Mouse (Mus musculus) limb, embryonic 13.5 days (tissue): ENCODE results near the gene Calhm4. TPM values are rescaled to one million over a fixed set of nuclear protein-coding genes. Genes with fewer than 3 reads are reported as not detected.

Experiments
- ATAC-seq: fragments of 200-750 bp; cut with Nextera tagmentation; 2 replicates; pipeline ENCODE4 v1.8.0; 2017; ENCODE audit warnings: low read depth, moderate number of reproducible peaks, moderate TSS enrichment; ENCODE audit not compliant: low FRiP score
- H3K27ac ChIP-seq: fragments of 300-500 bp; sonication (generic); 2 replicates; pipeline ENCODE4 v1.5.1; 2015; ENCODE audit warnings: inconsistent platforms, mild to moderate bottlenecking, moderate library complexity
- H3K27me3 ChIP-seq: fragments of 300-500 bp; sonication (generic); 2 replicates; pipeline ENCODE4 v1.6.1; 2015; ENCODE audit warnings: mild to moderate bottlenecking, inconsistent platforms
- H3K36me3 ChIP-seq: fragments of 300-500 bp; sonication (generic); 2 replicates; pipeline ENCODE4 v1.6.1; 2015; ENCODE audit warnings: inconsistent platforms, mild to moderate bottlenecking, moderate library complexity
- H3K4me1 ChIP-seq: fragments of 300-500 bp; sonication (generic); 2 replicates; pipeline ENCODE4 v1.6.1; 2015; ENCODE audit warnings: inconsistent platforms
- H3K4me2 ChIP-seq: fragments of 300-500 bp; sonication (generic); replicated peaks from 2 replicates; pipeline ENCODE4 v1.6.1; 2015; ENCODE audit warnings: inconsistent platforms, mild to moderate bottlenecking, moderate library complexity
- H3K4me3 ChIP-seq: fragments of 300-500 bp; sonication (generic); 2 replicates; pipeline ENCODE4 v1.5.1; 2015; ENCODE audit warnings: moderate library complexity, mild to moderate bottlenecking, inconsistent platforms
- H3K9ac ChIP-seq: fragments of 300-500 bp; sonication (generic); 2 replicates; pipeline ENCODE4 v1.6.1; 2015; ENCODE audit warnings: mild to moderate bottlenecking, inconsistent platforms
- H3K9me3 ChIP-seq: fragments of 300-500 bp; sonication (generic); 2 replicates; pipeline ENCODE4 v1.6.1; 2016; ENCODE audit warnings: inconsistent platforms
- WGBS: fragments of 180-500 bp; shearing (Covaris S2); methylation state at CpG from one replicate; pipeline ENCODE4 v1.1.7; 2015; 5-methylcytosine and 5-hydroxymethylcytosine counted together
- polyA plus RNA-seq: library from polyadenylated mRNA; unstranded; fragments of >200 nt; fragmentation: Nextera tagmentation; extraction: Ambion mirVana; gene quantifications from 2 replicates; pipeline ENCODE4 v1.2.1, GENCODE M21; 2015

The Calhm4 gene
- polyA plus RNA-seq: 0.06 TPM in 1 of 2 replicates, not detected in the other

DNA sequence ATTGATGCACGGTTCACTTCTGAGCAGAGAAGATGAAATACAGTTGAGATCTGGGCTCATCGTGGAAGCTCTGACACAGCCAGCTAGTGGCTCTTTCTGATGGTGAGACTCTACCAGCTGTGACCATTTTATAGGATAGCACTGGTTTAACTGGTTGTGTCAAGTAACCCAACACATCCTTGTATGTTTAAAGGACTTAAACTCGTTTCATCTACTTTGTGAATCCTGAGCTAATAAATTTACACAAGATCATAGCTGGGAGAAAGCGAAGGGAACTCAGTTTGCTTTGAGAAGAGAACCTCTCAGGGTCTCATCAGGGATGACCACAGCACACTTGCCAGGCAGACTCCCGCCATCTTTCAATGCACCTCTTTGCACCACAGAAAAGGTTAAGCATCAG, at the start of gene Calhm4:
TSS of gene Calhm4 (minus strand) at position 101 of the 400 bp plus-strand sequence.
- no peak within 1 kb of the TSS for H3K4me3 ChIP-seq
- no peaks in the 10 kb centered on the region for H3K4me1 ChIP-seq
- H3K4me2 ChIP-seq: no peak within 1 kb of the TSS
- no peak within 1 kb of the TSS for H3K27ac ChIP-seq
- H3K27me3 ChIP-seq: no peaks in the 10 kb centered on the region
- H3K9ac ChIP-seq: no peak within 1 kb of the TSS
- 78% methylated on average over 5 of the region's 5 CpGs for WGBS
- no peaks in the 10 kb centered on the region for H3K36me3 ChIP-seq
- no peak for ATAC-seq
- H3K9me3 ChIP-seq: no peaks in the 10 kb centered on the region

GRCm38 (mm10) chr10:34091888-34092287, 47.8 kb upstream of the Calhm4 start:
- WGBS: 60% methylated on average over 5 of the region's 5 CpGs
- H3K4me1 ChIP-seq: no peaks in the 10 kb centered on the region

DNA sequence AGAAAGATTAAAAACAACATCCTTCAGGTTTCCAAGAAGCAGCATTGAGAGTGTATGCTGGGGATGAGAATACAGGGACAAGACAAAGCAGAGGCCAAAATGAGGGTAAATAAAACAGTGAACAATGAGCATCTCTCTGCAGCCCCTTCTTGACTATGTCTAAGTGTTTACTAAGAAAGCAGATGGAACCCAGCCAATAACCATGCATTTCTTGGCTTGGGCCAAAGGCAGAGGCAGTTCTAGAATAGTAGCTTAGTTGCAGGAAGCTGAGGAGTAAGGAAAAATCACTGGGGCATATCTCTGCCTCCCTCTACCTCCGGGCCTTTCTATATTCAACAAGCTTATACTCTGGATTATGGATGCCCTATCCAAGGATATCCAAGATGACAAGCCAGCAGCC, 46.4 kb upstream of the Calhm4 start:
- Histone ChIP-seq H3K9me3 (no peaks in the 10 kb centered on the region), H3K4me2 (no peak overlapping the region), H3K36me3 (no peaks in the 10 kb centered on the region), H3K9ac (no peak overlapping the region), H3K27ac (no peak overlapping the region), H3K4me1 (no peaks in the 10 kb centered on the region), H3K27me3 (no peaks in the 10 kb centered on the region), H3K4me3 (no peak overlapping the region)
- 90% methylated on average over 1 of the region's 1 CpGs for WGBS
- no peak for ATAC-seq

More at GRCm38 (mm10) chr10:34091888-34092287, 47.8 kb upstream of the Calhm4 start:
- H3K9ac ChIP-seq: no peak overlapping the region
- no peaks in the 10 kb centered on the region for H3K27me3 ChIP-seq
- H3K9me3 ChIP-seq: no peaks in the 10 kb centered on the region
- H3K4me2 ChIP-seq: no peak overlapping the region
- no peak overlapping the region for H3K27ac ChIP-seq
- no peaks in the 10 kb centered on the region for H3K36me3 ChIP-seq
- no peak overlapping the region for H3K4me3 ChIP-seq
- no peak for ATAC-seq

DNA sequence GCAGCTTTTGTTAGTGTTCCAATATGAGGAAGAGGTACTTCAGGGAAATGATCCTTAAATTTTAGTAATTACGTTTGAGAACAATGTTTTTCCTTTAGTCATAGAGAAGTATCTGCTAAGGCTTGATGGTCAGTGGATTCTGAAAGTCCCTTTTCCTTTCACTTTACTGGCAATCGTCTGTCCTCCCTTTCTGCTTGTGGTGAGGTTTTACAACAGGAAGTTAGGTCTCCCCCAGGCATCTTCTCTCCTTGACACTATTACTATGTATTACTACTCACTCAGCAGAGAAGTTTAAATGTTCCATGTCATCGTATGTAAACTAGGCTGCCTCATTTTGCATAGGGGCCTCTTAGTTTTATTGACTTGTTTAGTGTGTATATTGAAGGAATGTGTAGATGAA, 45.4 kb upstream of the Calhm4 start:
- no peak overlapping the region for H3K27ac ChIP-seq
- no peaks in the 10 kb centered on the region for H3K4me1 ChIP-seq
- H3K9me3 ChIP-seq: no peaks in the 10 kb centered on the region
- 46% methylated on average over 3 of the region's 3 CpGs for WGBS
- no peak overlapping the region for H3K9ac ChIP-seq
- H3K27me3 ChIP-seq: no peaks in the 10 kb centered on the region
- ATAC-seq: no peak
- H3K4me3 ChIP-seq: no peak overlapping the region
- no peak overlapping the region for H3K4me2 ChIP-seq
- no peaks in the 10 kb centered on the region for H3K36me3 ChIP-seq

DNA sequence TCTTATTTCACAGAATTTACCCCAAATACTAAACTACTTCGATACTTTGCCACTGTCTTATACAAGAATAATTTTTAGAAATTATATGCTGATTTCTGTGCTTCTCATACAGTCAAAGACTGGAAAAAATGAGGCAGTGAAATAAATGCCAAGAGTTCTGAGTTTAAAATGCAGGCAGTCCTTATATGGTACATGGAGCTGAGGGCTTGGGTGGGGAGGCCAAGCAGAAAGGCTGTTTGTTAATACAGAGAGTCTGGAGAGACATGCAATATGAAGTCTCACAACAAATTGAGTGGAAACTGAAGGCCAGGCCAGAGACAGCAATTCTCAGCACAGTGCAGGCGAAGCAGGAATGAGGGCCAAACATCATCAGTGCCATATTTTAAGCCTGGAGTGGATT, 44.4 kb upstream of the Calhm4 start:
- 84% methylated on average over 2 of the region's 2 CpGs for WGBS
- no peaks in the 10 kb centered on the region for H3K36me3 ChIP-seq
- H3K27me3 ChIP-seq: no peaks in the 10 kb centered on the region
- no peak overlapping the region for H3K9ac ChIP-seq
- H3K9me3 ChIP-seq: no peaks in the 10 kb centered on the region
- H3K4me3 ChIP-seq: no peak overlapping the region
- no peaks in the 10 kb centered on the region for H3K4me1 ChIP-seq
- H3K4me2 ChIP-seq: no peak overlapping the region
- no peak for ATAC-seq
- no peak overlapping the region for H3K27ac ChIP-seq

DNA sequence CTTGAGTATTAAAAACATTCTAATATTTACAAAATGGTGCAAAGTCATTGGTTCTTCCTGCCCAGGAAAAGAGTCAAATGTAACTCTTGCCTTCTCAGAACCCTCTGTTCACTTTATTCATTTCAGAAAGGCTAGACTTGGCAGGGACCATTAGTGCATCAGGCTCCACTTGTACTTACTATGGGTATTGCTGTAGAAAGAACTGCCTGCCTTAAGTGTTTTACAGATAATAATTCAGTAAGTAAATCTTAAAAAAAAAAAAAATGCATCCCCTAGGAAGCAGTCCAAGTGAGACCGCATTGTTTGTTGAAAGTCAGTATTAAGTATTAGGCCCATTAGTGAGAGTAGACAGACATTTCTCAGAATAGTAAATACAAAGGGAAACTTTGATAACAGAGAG, 42.4 kb upstream of the Calhm4 start:
- no peaks in the 10 kb centered on the region for H3K27me3 ChIP-seq
- no peaks in the 10 kb centered on the region for H3K4me1 ChIP-seq
- H3K27ac ChIP-seq: no peak overlapping the region
- no peak overlapping the region for H3K4me2 ChIP-seq
- 88% methylated on average over 1 of the region's 1 CpGs for WGBS
- no peak overlapping the region for H3K9ac ChIP-seq
- no peak overlapping the region for H3K4me3 ChIP-seq
- ATAC-seq: no peak
- no peaks in the 10 kb centered on the region for H3K36me3 ChIP-seq
- H3K9me3 ChIP-seq: no peaks in the 10 kb centered on the region

GRCm38 (mm10) chr10:34074522-34075200, 30.6 kb upstream of the Calhm4 start:
- no peaks in the 10 kb centered on the region for H3K27me3 ChIP-seq
- H3K4me1 ChIP-seq: no peaks in the 10 kb centered on the region
- no peak overlapping the region for H3K4me2 ChIP-seq
- no peaks in the 10 kb centered on the region for H3K9me3 ChIP-seq
- no peak overlapping the region for H3K27ac ChIP-seq
- WGBS: 81% methylated on average over 5 of the region's 5 CpGs
- no peak for ATAC-seq
- no peaks in the 10 kb centered on the region for H3K36me3 ChIP-seq
- no peak overlapping the region for H3K4me3 ChIP-seq
- no peak overlapping the region for H3K9ac ChIP-seq

- Histone ChIP-seq H3K27me3 (no peaks in the 10 kb centered on the region), H3K4me1 (no peaks in the 10 kb centered on the region), H3K9me3 (no peaks in the 10 kb centered on the region), H3K4me2 (no peak overlapping the region), H3K36me3 (no peaks in the 10 kb centered on the region), H3K4me3 (no peak overlapping the region), H3K9ac (no peak overlapping the region), H3K27ac (no peak overlapping the region)
- 51% methylated on average over 2 of the region's 2 CpGs for WGBS
- no peak for ATAC-seq
Observed at GRCm38 (mm10) chr10:34071650-34072049, 27.5 kb upstream of the Calhm4 start.

GRCm38 (mm10) chr10:34070999-34071492, 26.9 kb upstream of the Calhm4 start:
- H3K36me3 ChIP-seq: no peaks in the 10 kb centered on the region
- 36% methylated on average over 5 of the region's 5 CpGs for WGBS
- H3K27me3 ChIP-seq: no peaks in the 10 kb centered on the region
- no peaks in the 10 kb centered on the region for H3K4me1 ChIP-seq
- no peak overlapping the region for H3K27ac ChIP-seq
- no peak overlapping the region for H3K4me3 ChIP-seq
- no peak for ATAC-seq
- H3K4me2 ChIP-seq: no peak overlapping the region
- H3K9ac ChIP-seq: no peak overlapping the region
- no peaks in the 10 kb centered on the region for H3K9me3 ChIP-seq

GRCm38 (mm10) chr10:34069606-34070005, 25.5 kb upstream of the Calhm4 start:
- Histone ChIP-seq H3K4me1 (no peaks in the 10 kb centered on the region), H3K27me3 (no peaks in the 10 kb centered on the region), H3K27ac (no peak overlapping the region), H3K9ac (no peak overlapping the region), H3K9me3 (no peaks in the 10 kb centered on the region), H3K4me3 (no peak overlapping the region), H3K4me2 (no peak overlapping the region), H3K36me3 (no peaks in the 10 kb centered on the region)
- ATAC-seq: no peak
- WGBS: 70% methylated on average over 1 of the region's 1 CpGs

DNA sequence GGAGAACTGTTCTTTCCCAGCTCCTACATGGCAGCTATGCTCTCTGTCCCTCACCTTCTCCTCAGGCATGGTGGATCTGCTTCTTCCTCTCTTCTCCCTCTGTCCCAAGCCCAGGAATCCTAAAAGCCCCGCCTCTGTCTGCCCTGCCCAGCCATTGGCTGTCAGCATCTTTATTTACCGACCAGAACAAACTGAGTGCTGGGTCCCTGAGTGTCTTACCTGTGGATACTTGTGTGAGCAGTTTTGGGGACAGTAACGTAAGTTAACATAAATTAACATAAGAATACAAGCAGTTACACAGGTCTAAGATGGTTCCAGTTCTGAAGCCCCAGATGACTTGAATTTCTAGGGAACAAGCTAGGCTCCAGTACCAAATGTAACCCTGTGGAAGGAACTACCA, 22.5 kb upstream of the Calhm4 start:
- no peak overlapping the region for H3K9ac ChIP-seq
- no peak overlapping the region for H3K4me3 ChIP-seq
- H3K9me3 ChIP-seq: no peaks in the 10 kb centered on the region
- no peak overlapping the region for H3K4me2 ChIP-seq
- no peaks in the 10 kb centered on the region for H3K36me3 ChIP-seq
- no peak overlapping the region for H3K27ac ChIP-seq
- ATAC-seq: no peak
- WGBS: 56% methylated on average over 3 of the region's 3 CpGs
- H3K4me1 ChIP-seq: no peaks in the 10 kb centered on the region
- no peaks in the 10 kb centered on the region for H3K27me3 ChIP-seq

- Histone ChIP-seq H3K36me3 (no peaks in the 10 kb centered on the region), H3K9ac (no peak overlapping the region), H3K27me3 (no peaks in the 10 kb centered on the region), H3K27ac (no peak overlapping the region), H3K4me3 (no peak overlapping the region), H3K9me3 (no peaks in the 10 kb centered on the region), H3K4me2 (no peak overlapping the region), H3K4me1 (no peaks in the 10 kb centered on the region)
- 87% methylated on average over 2 of the region's 2 CpGs for WGBS
- no peak for ATAC-seq
Observed at GRCm38 (mm10) chr10:34053987-34054386, 9.9 kb upstream of the Calhm4 start.

GRCm38 (mm10) chr10:34037401-34037800, 6.7 kb downstream of the Calhm4 start, which contains the start of gene Trappc3l:
Trappc3l (plus strand) TSS chr10:34037597.
- peak within 1 kb of the TSS; percentile 27; the same call in 1 of the 2 replicates for H3K4me2 ChIP-seq
- H3K36me3 ChIP-seq: no peaks in the 10 kb centered on the region
- WGBS: 61% methylated on average over 3 of the region's 3 CpGs
- H3K9me3 ChIP-seq: no peaks in the 10 kb centered on the region
- peaks cover 5% of the 10 kb centered on the region for H3K4me1 ChIP-seq
- no peak within 1 kb of the TSS for H3K27ac ChIP-seq
- H3K4me3 ChIP-seq: no peak within 1 kb of the TSS
- no peak within 1 kb of the TSS for H3K9ac ChIP-seq
- ATAC-seq: no peak
- H3K27me3 ChIP-seq: no peaks in the 10 kb centered on the region
